8 mouse cellular contexts compared by ENCODE assay signal in the genomic region with DNA sequence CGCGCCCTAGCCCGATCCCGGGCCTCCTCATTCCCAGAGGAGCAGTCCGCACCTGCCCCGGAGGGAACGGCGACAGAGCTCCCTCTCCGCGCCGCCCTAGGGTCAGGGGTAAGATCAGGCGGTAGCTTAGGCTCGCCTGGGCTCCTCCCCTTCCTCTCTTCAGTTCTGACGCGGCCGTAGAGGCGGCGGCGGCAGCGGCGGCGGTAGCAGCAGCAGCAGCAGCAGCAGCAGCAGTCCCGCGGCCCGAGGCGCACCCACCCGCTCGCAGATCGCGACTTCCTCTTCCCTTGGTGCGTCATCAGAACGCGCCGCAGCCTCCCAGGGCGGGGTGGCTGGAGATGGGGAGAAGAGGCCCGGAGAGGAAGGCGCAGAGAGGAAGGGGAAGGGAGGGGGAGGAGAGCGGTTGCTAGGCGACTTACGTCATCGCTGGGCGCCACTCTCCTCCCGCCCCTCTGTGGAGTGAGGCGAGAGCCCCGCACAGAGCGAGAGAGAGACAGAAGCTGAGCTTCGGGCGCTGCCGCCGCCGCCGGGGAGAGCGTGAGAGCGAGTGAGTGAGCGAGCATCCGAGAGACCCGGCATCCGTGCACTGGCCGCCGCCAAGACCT. TPM values are rescaled to one million over a fixed set of nuclear protein-coding genes. Genes with fewer than 3 reads are reported as not detected.
DNase-seq lines count a peak whose midpoint lies in the region; ATAC-seq lines count a peak whose summit lies in the region.

No protein-coding gene starts in this region.

- peak overlapping the region; percentile 100 for H3K4me2 ChIP-seq in forebrain, embryonic 14.5 days (ENCODE audit: low read length)
- H3K4me2 ChIP-seq in neural tube, embryonic 15.5 days: peak overlapping the region; percentile 99

- DNase-seq in ES-CJ7 (ENCODE audit: low read depth, low spot score): peak; percentile 99
- DNase-seq in cerebellum, adult 11 months: peak; percentile 99
- peak; percentile 100 for DNase-seq in forebrain, embryonic 14.5 days (ENCODE audit: low spot score)
- peak; percentile 100 for DNase-seq in heart, postnatal 14 days
- DNase-seq in layer of hippocampus, adult 11-12 months (ENCODE audit: low spot score): peak; percentile 99
- peak; percentile 100 for DNase-seq in lung, adult 18-20 months
- DNase-seq in testis, postnatal 14 days (ENCODE audit: low spot score): peak; percentile 100

- H3K9me3 ChIP-seq in forebrain, embryonic 14.5 days (replicated peaks; ENCODE audit: control insufficient read depth, low read length): no peaks in the 10 kb centered on the region
- H3K9me3 ChIP-seq in neural tube, embryonic 15.5 days (replicated peaks): no peaks in the 10 kb centered on the region

- H3K27ac ChIP-seq in forebrain, embryonic 14.5 days (ENCODE audit: low read depth, low read length): peak overlapping the region; percentile 95
- H3K27ac ChIP-seq in neural tube, embryonic 15.5 days (replicated peaks): peak overlapping the region; percentile 93

- H3K9ac ChIP-seq in forebrain, embryonic 14.5 days (ENCODE audit: low read length): peak overlapping the region; percentile 90
- peak overlapping the region; percentile 88 for H3K9ac ChIP-seq in neural tube, embryonic 15.5 days (replicated peaks)

- peak; percentile 98 for ATAC-seq in forebrain, embryonic 14.5 days
- ATAC-seq in neural tube, embryonic 15.5 days (ENCODE audit: low FRiP score): peak; percentile 99

- no peaks in the 10 kb centered on the region for H3K36me3 ChIP-seq in forebrain, embryonic 14.5 days (ENCODE audit: control insufficient read depth, insufficient read depth, low read length)
- H3K36me3 ChIP-seq in neural tube, embryonic 15.5 days: no peaks in the 10 kb centered on the region

- WGBS in forebrain, embryonic 14.5 days: 0% methylated on average over 37 of the region's 60 CpGs
- under 1% methylated on average over 53 of the region's 60 CpGs for WGBS in neural tube, embryonic 15.5 days

- peak overlapping the region; percentile 97 for H3K4me3 ChIP-seq in forebrain, embryonic 14.5 days (ENCODE audit: low read depth, low read length)
- H3K4me3 ChIP-seq in neural tube, embryonic 15.5 days (replicated peaks): peak overlapping the region; percentile 98

- H3K27me3 ChIP-seq in forebrain, embryonic 14.5 days (replicated peaks; ENCODE audit: control insufficient read depth, insufficient read depth, low read length): no peaks in the 10 kb centered on the region
- H3K27me3 ChIP-seq in neural tube, embryonic 15.5 days (replicated peaks): no peaks in the 10 kb centered on the region

- H3K4me1 ChIP-seq in forebrain, embryonic 14.5 days (ENCODE audit: control insufficient read depth, insufficient read depth, low read length): peaks cover 17% of the 10 kb centered on the region
- peaks cover 35% of the 10 kb centered on the region for H3K4me1 ChIP-seq in neural tube, embryonic 15.5 days

- intact Hi-C loops in heart, postnatal 14 days (cut with DNase I): no loop called here

RNA-seq across cellular contexts. Expression of a gene that starts 0.8 kb away (rescaled TPM):
- polyA plus RNA-seq in forebrain, embryonic 14.5 days (2014; fragmentation: Nextera tagmentation; extraction: Ambion mirVana): 27.9 and 31.4 TPM in 2 replicates
- 10 to 100 TPM; 45.8 to 51.6 TPM for total RNA-seq in heart, postnatal 14 days (2021)
- polyA plus RNA-seq in neural tube, embryonic 15.5 days (2015; fragmentation: Nextera tagmentation; extraction: Ambion mirVana): 52.0 and 52.8 TPM in 2 replicates

Comparison
In these comparisons a context has a peak if more than half of its experiments do, and no peak if none do; other contexts are left out.
1. Peak in every context shown above with its lines: DNase-seq, ATAC-seq, H3K4me3 ChIP-seq and H3K27ac ChIP-seq.